Mouse (Mus musculus) regulatory T cell (primary cell): ENCODE measurements around the gene Lgals3.
"Not testable (repeated sequence)": the region's sequence is repeated elsewhere in the genome, so short reads cannot be mapped to it uniquely, and the experiment has no call there.

ENCODE experiments used
- in situ Hi-C: fragments of 300-600 bp; cut with MboI, MseI; formaldehyde crosslinking; loops from one replicate; pipeline ENCODE4 v1.15.1; 2025; ENCODE audit warnings: high pct_unique_total_duplicates

Gene Lgals3

GRCm38 (mm10) chr14:47367461-47367860 is at the start of gene Lgals3:
TSS of gene Lgals3 (plus strand) at chr14:47367751.
- in situ Hi-C loops: no loop called here

- in situ Hi-C loops: no loop called here
These were observed 48.2 kb upstream of the Lgals3 start for GRCm38 (mm10) chr14:47319362-47319761.

GRCm38 (mm10) chr14:47321581-47321980 is 46.0 kb upstream of the Lgals3 start:
- in situ Hi-C loops: not testable (repeated sequence)

- in situ Hi-C loops: no loop called here
These were observed 41.4 kb upstream of the Lgals3 start for GRCm38 (mm10) chr14:47325965-47326761.

- in situ Hi-C loops: no loop called here
These were observed 40.2 kb upstream of the Lgals3 start for GRCm38 (mm10) chr14:47327347-47327746.

- in situ Hi-C loops: loop anchor here (5.0 kb wide), 1 partner anchor 65 kb away; no protein-coding TSS in a partner anchor
These were observed 35.6 kb upstream of the Lgals3 start for GRCm38 (mm10) chr14:47331920-47332319.

GRCm38 (mm10) chr14:47334819-47335218 is 32.7 kb upstream of the Lgals3 start:
- in situ Hi-C loops: loop anchor here (5.0 kb wide), 1 partner anchor 62 kb away; no protein-coding TSS in a partner anchor

- in situ Hi-C loops: no loop called here
These were observed 32.3 kb upstream of the Lgals3 start for GRCm38 (mm10) chr14:47335300-47335699.

- in situ Hi-C loops: no loop called here
These were observed 27.2 kb upstream of the Lgals3 start for GRCm38 (mm10) chr14:47340231-47340925.

- in situ Hi-C loops: no loop called here
These were observed 25.7 kb upstream of the Lgals3 start for GRCm38 (mm10) chr14:47341811-47342291.

- in situ Hi-C loops: loop anchor here (5.0 kb wide), 1 partner anchor 96 kb away; no protein-coding TSS in a partner anchor
These were observed 20.8 kb upstream of the Lgals3 start for GRCm38 (mm10) chr14:47346715-47347114.

- in situ Hi-C loops: no loop called here
These were observed 16.6 kb upstream of the Lgals3 start for GRCm38 (mm10) chr14:47350974-47351373.

GRCm38 (mm10) chr14:47352272-47352671 is 15.3 kb upstream of the Lgals3 start:
- in situ Hi-C loops: no loop called here

GRCm38 (mm10) chr14:47353240-47353639 is 14.3 kb upstream of the Lgals3 start:
- in situ Hi-C loops: no loop called here

- in situ Hi-C loops: no loop called here
These were observed 13.4 kb upstream of the Lgals3 start for GRCm38 (mm10) chr14:47354111-47354577.

GRCm38 (mm10) chr14:47354948-47355347 is 12.6 kb upstream of the Lgals3 start:
- in situ Hi-C loops: no loop called here

- in situ Hi-C loops: no loop called here
These were observed 10.9 kb upstream of the Lgals3 start for GRCm38 (mm10) chr14:47356622-47357021.

GRCm38 (mm10) chr14:47359610-47360009 is 7.9 kb upstream of the Lgals3 start:
- in situ Hi-C loops: no loop called here

GRCm38 (mm10) chr14:47361418-47361817 is 6.1 kb upstream of the Lgals3 start:
- in situ Hi-C loops: no loop called here

- in situ Hi-C loops: no loop called here
These were observed 5.7 kb upstream of the Lgals3 start for GRCm38 (mm10) chr14:47361899-47362298.

- in situ Hi-C loops: no loop called here
These were observed 2.7 kb upstream of the Lgals3 start for GRCm38 (mm10) chr14:47364742-47365449.

- in situ Hi-C loops: no loop called here
These were observed 650 bp upstream of the Lgals3 start for GRCm38 (mm10) chr14:47366881-47367321.
